Mouse (Mus musculus) yolk sac, embryonic 10.5 days (tissue): ENCODE measurements around the gene Rtkn.

Experiments
- DNase-seq: peaks from one replicate; pipeline ENCODE4 v3.0.0-alpha.2; 2017; ENCODE audit warnings: low spot score

The Rtkn gene

GRCm38 (mm10) chr6:83116373-83117164 is 18.7 kb upstream of the Rtkn start:
- no peak for DNase-seq

GRCm38 (mm10) chr6:83117165-83117438 is 18.2 kb upstream of the Rtkn start:
- DNase-seq: no peak

- DNase-seq: no peak
These were observed 17.6 kb upstream of the Rtkn start for GRCm38 (mm10) chr6:83117616-83118015.

DNA sequence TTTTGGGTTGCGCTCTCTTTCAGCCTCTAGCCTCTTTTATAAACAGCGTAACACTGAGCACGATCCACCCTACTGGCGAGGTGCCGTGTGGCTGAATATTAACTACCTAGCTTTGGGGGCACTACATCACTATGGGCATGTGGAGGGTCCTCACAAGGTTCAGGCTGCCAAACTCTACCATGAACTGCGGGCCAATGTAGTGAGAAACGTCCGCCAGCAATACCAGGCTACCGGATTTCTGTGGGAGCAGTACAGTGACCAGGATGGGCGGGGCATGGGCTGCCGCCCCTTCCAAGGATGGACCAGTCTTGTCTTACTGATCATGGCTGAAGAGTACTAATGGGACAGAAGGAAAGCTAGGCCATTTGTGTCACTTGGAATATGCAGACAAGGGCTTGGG is 16.9 kb upstream of the Rtkn start:
- no peak for DNase-seq

DNA sequence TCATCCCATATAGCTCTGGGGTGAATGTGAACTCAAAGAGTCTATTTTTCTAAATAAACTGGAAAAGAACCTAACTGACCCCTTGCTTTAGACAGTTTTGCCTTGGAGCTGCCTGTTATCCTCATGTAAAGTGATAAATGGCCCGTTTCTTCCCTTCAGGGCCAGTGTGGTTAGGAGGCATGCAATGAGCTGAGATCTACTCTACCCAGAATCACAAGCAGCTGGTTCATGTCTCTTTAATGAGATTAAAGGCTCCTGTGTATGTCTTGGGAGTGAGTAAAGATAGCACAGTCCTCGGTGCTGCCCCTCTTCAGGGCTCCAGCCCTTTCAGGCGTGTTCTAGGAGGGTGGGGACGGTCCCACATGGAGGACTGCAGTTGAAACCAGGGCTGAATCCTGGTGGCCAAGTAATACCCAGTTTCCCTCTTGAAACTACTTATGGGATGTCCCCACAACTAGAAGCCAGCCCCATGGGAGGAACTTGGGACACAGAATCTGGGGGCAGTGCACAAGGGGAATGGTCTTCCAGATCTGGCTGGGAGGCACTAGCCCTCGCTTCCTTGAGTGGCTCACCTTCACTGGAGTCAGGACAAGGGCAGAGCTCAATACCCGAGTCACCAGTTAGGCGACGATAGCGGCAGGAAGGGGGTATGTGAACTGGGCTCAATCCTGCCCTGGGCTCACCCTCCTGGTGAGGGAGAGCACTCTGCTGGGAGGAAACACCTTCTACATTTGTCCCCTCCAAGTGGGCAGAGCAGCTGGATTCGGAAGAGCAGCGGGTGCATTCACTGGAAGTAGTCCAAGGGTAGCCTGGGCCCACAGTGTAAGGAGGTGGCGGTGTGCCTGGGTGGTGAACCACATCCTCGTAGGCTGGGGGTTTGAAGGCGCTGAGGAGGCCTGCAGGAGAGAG is 16.2 kb upstream of the Rtkn start:
- no peak for DNase-seq

GRCm38 (mm10) chr6:83119734-83120051 is 15.6 kb upstream of the Rtkn start:
- DNase-seq: no peak

DNA sequence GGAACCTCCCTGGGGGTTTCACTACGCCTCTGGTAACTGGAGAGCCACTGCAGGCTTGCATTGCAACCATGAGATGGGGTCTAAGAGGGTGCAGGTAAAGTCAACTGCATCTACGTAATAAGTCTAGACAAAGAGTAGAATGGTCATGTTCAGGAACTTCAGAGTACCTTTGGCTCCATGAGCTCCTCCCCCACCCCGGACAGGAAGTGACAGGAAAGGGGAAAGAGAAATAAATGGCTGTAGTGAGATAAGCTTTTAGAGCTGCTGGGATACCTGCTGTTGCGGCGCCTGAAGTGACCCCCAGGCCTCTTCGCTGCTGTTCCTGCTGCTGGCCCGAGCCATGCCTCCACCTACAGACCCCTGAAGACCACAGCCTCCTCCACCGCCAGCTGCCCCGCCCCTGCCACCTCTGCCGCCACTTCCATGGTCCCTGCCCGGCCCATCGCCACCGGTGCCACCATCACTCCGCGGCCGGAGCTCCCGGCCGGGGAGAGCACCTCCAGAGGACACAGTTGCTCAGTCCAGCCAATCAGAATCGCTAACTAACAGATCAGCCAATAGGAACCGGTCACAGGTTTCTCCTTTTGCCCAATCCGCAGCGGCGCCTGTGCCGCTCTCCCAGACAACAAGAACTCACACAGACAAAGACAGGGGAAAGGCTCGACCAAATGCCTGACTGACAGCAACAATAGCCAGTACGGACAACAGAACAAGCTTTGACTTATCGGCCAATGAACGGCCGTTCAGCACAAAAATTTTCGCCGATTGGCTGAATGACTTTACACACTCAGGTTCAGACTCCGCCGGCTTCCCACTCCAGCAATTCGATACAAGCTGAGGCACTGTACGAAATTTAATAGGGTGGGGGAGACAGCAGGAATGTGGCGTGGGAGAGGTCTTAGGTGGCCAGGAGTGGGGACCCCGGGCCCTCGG is 14.1 kb upstream of the Rtkn start, which contains the start of gene Wbp1:
Gene Wbp1, minus strand, starts transcription at position 630 of the 933 bp plus-strand sequence.
- peak; percentile 99 for DNase-seq

- DNase-seq: no peak
These were observed 13.2 kb upstream of the Rtkn start for GRCm38 (mm10) chr6:83121863-83122710.

DNA sequence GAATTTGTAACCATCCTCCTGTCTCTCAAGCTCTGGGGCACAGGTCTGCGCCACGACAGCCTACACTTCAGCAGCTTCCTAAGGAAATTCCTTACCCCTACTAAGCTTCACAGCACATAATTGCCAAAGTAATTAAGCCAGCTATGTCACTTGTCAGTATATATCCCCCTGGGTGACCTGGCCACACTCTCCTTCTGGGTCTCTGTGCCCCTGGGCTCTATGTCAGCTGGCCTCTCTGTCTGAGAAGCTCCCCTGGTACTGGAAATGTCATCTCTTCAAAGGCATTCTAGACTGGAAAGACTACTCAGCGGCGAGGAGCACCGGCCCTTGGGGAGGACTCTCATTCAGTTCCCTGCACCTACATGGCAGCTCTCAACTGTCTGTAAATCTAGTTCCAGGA is 12.3 kb upstream of the Rtkn start:
- no peak for DNase-seq

DNA sequence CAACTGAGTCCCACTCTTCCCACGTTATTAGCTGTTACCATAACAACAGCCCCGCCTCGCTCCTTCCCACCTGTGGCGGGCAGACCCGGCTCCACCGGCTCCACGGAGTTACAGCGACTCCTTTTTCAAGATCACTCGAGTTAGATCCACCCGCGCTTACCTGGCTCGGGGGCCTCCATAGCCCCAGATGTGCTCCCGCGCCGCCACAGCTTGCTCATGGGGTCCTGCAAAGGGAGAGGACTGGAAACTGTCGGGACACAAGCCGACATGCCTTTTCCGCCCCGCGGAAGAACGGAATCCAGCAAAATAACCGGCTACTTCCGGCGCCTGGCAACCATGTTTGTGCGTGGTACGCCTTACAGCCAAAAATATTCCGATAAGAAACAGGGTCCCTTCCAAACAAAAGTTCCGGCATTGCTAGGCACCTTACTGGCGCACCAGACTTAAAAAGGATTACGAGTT is 10.4 kb upstream of the Rtkn start:
- peak; percentile 92 for DNase-seq

- no peak for DNase-seq
These were observed 9.9 kb upstream of the Rtkn start, which contains the start of gene Ino80b for GRCm38 (mm10) chr6:83125331-83125730. Gene Ino80b, minus strand, starts transcription at chr6:83125431.

- no peak for DNase-seq
These were observed 7.8 kb upstream of the Rtkn start for GRCm38 (mm10) chr6:83127419-83127818.

GRCm38 (mm10) chr6:83131469-83132034 is 3.7 kb upstream of the Rtkn start:
- DNase-seq: peak; percentile 89

- DNase-seq: peak; percentile 80
These were observed 2.9 kb upstream of the Rtkn start for GRCm38 (mm10) chr6:83132176-83132919.

DNA sequence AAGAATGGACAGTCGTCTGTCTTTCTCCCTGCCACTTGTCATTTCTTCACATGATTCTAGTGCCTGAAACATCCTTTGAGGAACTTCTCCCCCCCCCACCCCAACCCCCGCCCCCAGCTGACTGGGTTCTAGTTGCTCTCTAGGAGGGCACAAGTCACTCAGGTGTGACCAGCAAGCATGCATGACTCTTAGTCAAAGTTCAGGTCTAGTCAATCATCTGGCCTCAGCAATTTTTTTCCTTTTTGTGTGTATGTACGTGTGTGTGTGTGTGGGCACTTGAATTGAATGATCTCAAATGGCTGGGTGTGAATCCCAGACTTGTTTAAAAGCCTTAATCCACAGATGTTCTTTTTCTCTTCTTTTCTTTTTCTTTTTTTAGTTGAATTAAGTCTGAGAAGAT is 1.0 kb upstream of the Rtkn start:
- DNase-seq: no peak

- peak; percentile 43 for DNase-seq
These were observed 403 bp downstream of the Rtkn start for GRCm38 (mm10) chr6:83135571-83136161.

DNA sequence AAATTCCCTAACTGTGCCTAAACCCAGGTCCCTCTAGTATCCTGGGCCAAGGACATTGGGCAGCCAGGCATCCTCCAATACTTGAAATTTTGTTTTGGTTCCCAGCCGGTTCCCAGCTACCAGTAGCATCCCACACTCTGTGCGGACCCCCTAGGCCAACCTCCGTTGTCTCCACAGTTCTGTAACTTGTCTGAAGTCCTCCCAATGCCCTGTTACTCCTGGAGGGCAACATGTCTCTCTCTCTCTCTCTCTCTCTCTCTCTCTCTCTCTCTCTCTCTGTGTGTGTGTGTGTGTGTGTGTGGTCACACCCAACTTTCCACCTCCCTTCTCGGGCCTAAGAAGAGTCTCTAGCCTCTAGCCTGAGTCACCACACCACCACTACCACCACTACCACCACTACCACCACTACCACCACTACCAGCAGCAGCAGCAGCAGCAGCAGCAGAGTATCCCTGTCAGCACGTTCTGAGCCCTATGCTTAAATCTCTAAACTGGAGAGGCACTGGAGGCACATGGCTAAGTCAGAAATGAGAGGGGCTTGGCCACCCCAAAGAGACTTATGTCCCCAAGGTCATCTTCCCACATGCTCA is 1.1 kb downstream of the Rtkn start:
- peak; percentile 45 for DNase-seq

DNA sequence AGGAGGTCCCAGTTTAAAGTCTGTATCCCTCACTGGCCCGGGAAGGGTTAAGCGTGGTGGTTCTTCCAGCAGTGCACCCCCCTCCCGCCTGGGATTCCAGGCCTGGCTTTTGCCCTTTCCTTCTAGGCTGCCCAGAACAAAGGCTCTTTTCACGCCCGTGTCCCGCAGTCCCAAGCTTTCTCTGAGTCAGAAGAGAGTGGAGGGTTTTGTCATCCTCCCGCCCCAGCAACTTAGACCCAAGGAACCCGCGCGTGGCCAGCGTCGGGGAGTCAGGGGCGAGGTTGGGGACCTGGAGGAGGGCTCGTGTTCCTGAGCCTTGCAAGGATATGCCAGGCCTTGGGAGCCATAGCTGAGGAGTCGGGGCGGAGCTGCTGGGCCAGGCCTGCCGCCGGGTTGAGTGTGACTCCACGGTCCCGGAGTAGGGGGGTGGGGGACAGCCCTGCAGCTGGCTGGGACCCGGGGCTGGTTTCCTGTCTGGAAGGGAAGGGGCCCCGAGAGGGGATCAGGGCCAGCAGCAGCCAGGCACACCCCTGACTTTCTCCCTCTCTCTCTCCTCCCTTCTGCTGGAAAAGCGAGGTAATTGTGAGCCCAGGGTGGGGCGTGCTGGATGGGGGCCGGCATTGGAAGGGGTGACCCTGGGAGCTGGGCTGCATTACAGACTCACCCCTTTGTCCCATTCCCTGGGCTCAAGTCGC is 1.8 kb downstream of the Rtkn start:
- peak; percentile 84 for DNase-seq

DNA sequence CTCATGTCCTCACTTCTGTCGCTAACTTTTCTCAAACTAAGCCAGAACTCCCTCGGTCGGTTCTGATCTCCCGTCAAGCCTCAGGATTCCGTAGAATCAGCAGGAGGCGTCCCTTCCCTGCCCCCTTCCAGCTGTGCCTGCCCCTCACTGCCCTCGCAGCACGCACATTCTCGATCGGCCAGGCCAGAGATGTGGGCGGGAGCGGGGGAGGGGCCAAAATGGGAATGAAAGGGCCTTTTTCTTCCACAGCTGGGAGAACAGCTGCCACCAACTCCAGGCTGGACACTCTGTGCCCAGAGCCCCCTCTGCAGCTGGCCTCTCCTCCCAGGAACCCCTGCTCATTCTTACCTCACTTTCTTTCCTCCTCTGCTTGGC is 2.3 kb downstream of the Rtkn start:
- peak; percentile 93 for DNase-seq
